Mouse (Mus musculus) forebrain, embryonic 14.5 days (tissue): ENCODE results near the gene Crnkl1. TPM values are rescaled to one million over a fixed set of nuclear protein-coding genes. Genes with fewer than 3 reads are reported as not detected.
A peak's percentile ranks its signal among the peaks of the same experiment; 100 is the strongest.

ENCODE experiments used
- ATAC-seq: fragments of 200-750 bp; cut with Nextera tagmentation; 2 replicates; pipeline ENCODE4 v1.8.0; 2017; ENCODE audit warnings: mild to moderate bottlenecking, moderate library complexity
- DNase-seq: peaks from one replicate; pipeline ENCODE4 v3.0.0-alpha.2; 2015; ENCODE audit warnings: low spot score
- H3K27ac ChIP-seq: fragments of 300-500 bp; sonication (generic); 2 replicates; pipeline ENCODE4 v1.5.1; 2014; ENCODE audit warnings: low read depth, mild to moderate bottlenecking, control low read depth, low read length, moderate library complexity
- H3K27me3 ChIP-seq: fragments of 300-500 bp; sonication (generic); replicated peaks from 2 replicates; pipeline ENCODE4 v1.6.1; 2014; ENCODE audit warnings: low read length, control low read depth, mixed read lengths; ENCODE audit not compliant: control insufficient read depth, insufficient read depth
- H3K36me3 ChIP-seq: fragments of 300-500 bp; sonication (generic); 2 replicates; pipeline ENCODE4 v1.6.1; 2014; ENCODE audit warnings: low read length, control low read depth; ENCODE audit not compliant: control insufficient read depth, insufficient read depth
- H3K4me1 ChIP-seq: fragments of 300-500 bp; sonication (generic); 2 replicates; pipeline ENCODE4 v1.6.1; 2014; ENCODE audit warnings: antibody characterized with exemption, low read length, control low read depth; ENCODE audit not compliant: control insufficient read depth, insufficient read depth
- H3K4me2 ChIP-seq: fragments of 300-500 bp; sonication (generic); 2 replicates; pipeline ENCODE4 v1.6.1; 2014; ENCODE audit warnings: mild to moderate bottlenecking, control low read depth, low read length
- H3K4me3 ChIP-seq: fragments of 300-500 bp; sonication (generic); 2 replicates; pipeline ENCODE4 v1.5.1; 2014; ENCODE audit warnings: low read depth, low read length, control low read depth
- H3K9ac ChIP-seq: fragments of 300-500 bp; sonication (generic); 2 replicates; pipeline ENCODE4 v1.6.1; 2014; ENCODE audit warnings: mild to moderate bottlenecking, low read length, control low read depth, moderate library complexity
- H3K9me3 ChIP-seq: fragments of 300-500 bp; sonication (generic); replicated peaks from 2 replicates; pipeline ENCODE4 v1.6.1; 2016; ENCODE audit warnings: low read length, control low read depth, mixed read lengths; ENCODE audit not compliant: control insufficient read depth
- WGBS: fragments of 180-500 bp; shearing (Covaris S2); extraction: QIAGEN DNeasy Blood & Tissue Kit; methylation state at CpG from one replicate; pipeline ENCODE4 v1.1.7; 2014; 5-methylcytosine and 5-hydroxymethylcytosine counted together
- polyA plus RNA-seq: library from polyadenylated mRNA; unstranded; fragments of >200 nt; fragmentation: Nextera tagmentation; extraction: Ambion mirVana; gene quantifications from 2 replicates; pipeline ENCODE4 v1.2.1, GENCODE M21; 2014

The Crnkl1 gene
- polyA plus RNA-seq, result 34.4 and 36.0 TPM in 2 replicates

GRCm38 (mm10) chr2:145934339-145935231 lies at the start of gene Crnkl1, which contains the start of gene Cfap61:
Crnkl1 (minus strand) TSS chr2:145935014.
Cfap61 (plus strand) TSS chr2:145934784.
- H3K9me3 ChIP-seq, result no peaks in the 10 kb centered on the region
- peak within 1 kb of the TSS; percentile 83 for H3K4me3 ChIP-seq
- ATAC-seq (peak; percentile 99), DNase-seq (peak; percentile 99)
- H3K4me2 ChIP-seq, result peak within 1 kb of the TSS; percentile 96
- no peaks in the 10 kb centered on the region for H3K27me3 ChIP-seq
- no peak within 1 kb of the TSS for H3K27ac ChIP-seq
- peaks cover 7% of the 10 kb centered on the region for H3K4me1 ChIP-seq
- peaks cover 28% of the 10 kb centered on the region for H3K36me3 ChIP-seq
- WGBS, result under 1% methylated on average over 61 of the region's 61 CpGs
- H3K9ac ChIP-seq, result peak within 1 kb of the TSS; percentile 71

- H3K27me3 ChIP-seq, result no peaks in the 10 kb centered on the region
- H3K9me3 ChIP-seq, result no peaks in the 10 kb centered on the region
- H3K4me1 ChIP-seq, result peaks cover 29% of the 10 kb centered on the region
- 42% methylated on average over 9 of the region's 9 CpGs for WGBS
- DNase-seq (peak; percentile 56), ATAC-seq (peak; percentile 77)
- H3K9ac ChIP-seq, result no peak overlapping the region
- H3K4me3 ChIP-seq, result no peak overlapping the region
- 0 out of 2 replicates have a peak overlapping the region, but pooled peaks have one; percentile 21 for H3K27ac ChIP-seq
- no peak overlapping the region for H3K4me2 ChIP-seq
- H3K36me3 ChIP-seq, result no peaks in the 10 kb centered on the region
Measured at GRCm38 (mm10) chr2:145982317-145983045, 47.7 kb upstream of the Crnkl1 start.

- Histone ChIP-seq H3K4me3 (no peak overlapping the region), H3K27me3 (no peaks in the 10 kb centered on the region), H3K27ac (peak overlapping the region; percentile 67), H3K36me3 (no peaks in the 10 kb centered on the region), H3K9me3 (no peaks in the 10 kb centered on the region), H3K4me2 (no peak overlapping the region), H3K4me1 (peaks cover 29% of the 10 kb centered on the region), H3K9ac (peak overlapping the region; percentile 30; the same call in 1 of the 2 replicates)
- ATAC-seq, result peak; percentile 63
- 9% methylated on average over 6 of the region's 6 CpGs for WGBS
- DNase-seq, result peak; percentile 69
Measured at GRCm38 (mm10) chr2:145981699-145982112, 46.9 kb upstream of the Crnkl1 start.

DNA sequence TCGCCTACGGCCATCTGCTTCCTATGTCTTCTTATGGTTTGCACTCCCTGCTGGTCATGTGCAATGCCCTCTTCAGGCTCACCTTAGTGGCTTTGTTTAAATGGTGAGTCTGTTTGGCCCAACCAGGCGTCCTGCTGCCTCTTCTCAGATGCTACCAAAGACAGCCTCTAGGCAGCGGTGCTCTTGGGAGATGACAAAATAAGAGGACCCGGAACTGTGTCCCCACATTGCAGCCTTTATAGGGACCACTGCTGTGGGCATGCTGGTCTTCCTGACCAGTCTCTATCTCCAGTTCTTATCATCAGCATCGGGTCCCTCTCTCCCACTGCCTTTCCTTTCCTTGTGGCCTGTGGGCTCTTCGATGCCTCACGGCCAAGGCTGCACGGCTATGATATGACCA lies 46.1 kb upstream of the Crnkl1 start:
- H3K4me2 ChIP-seq, result no peak overlapping the region
- ATAC-seq (no peak), DNase-seq (no peak)
- H3K4me3 ChIP-seq, result no peak overlapping the region
- no peaks in the 10 kb centered on the region for H3K36me3 ChIP-seq
- H3K9me3 ChIP-seq, result no peaks in the 10 kb centered on the region
- WGBS, result 80% methylated on average over 9 of the region's 9 CpGs
- no peak overlapping the region for H3K9ac ChIP-seq
- no peaks in the 10 kb centered on the region for H3K27me3 ChIP-seq
- H3K27ac ChIP-seq, result peak overlapping the region; percentile 34; the same call in 1 of the 2 replicates
- H3K4me1 ChIP-seq, result peaks cover 29% of the 10 kb centered on the region

DNA sequence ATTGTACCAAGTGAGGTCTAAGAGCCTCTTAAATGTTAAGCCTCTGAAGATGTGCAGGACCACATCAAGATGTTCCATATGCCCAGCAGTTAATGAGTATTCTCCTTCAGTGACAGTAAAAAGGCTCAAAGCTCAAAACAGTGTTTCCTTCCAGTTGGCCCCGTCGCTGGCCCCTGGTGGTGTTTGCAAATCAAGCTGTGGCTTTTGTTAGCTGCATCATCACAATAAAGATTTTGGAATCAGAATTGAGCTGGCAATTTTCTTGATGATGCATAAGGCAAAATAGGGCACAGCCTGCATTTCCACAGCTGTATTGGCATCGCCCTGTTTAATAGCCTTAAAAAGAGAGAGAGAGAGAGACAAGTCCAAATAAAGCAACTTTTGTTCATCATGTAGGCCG lies 44.8 kb upstream of the Crnkl1 start:
- ATAC-seq (no peak), DNase-seq (no peak)
- WGBS, result 18% methylated on average over 4 of the region's 4 CpGs

DNA sequence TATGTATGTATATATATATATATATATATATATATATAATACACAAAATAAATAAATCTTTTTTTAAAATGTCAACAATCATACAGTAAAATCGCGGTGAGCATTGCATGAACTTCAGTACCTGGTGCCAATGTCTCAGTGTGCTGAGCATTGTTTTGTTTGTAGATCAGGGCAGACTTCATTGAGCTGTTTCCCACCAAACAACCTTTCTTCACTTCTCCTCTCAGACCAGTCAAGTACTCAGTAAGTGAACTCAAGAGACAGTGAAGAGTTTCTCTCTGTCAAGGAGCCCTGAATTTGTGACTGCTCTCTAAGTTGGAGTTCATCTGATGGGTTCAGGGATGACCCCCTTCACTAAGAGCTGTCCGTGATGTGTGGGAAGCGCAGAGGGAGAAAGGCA lies 37.8 kb upstream of the Crnkl1 start:
- ATAC-seq (no peak), DNase-seq (no peak)
- H3K9ac ChIP-seq, result no peak overlapping the region
- WGBS, result 95% methylated on average over 4 of the region's 4 CpGs
- H3K4me1 ChIP-seq, result no peaks in the 10 kb centered on the region
- no peaks in the 10 kb centered on the region for H3K9me3 ChIP-seq
- no peak overlapping the region for H3K27ac ChIP-seq
- H3K36me3 ChIP-seq, result no peaks in the 10 kb centered on the region
- no peak overlapping the region for H3K4me3 ChIP-seq
- H3K27me3 ChIP-seq, result no peaks in the 10 kb centered on the region
- H3K4me2 ChIP-seq, result no peak overlapping the region

More for the DNA sequence above, 44.8 kb upstream of the Crnkl1 start:
- no peak overlapping the region for H3K9ac ChIP-seq
- H3K4me2 ChIP-seq, result no peak overlapping the region
- no peaks in the 10 kb centered on the region for H3K27me3 ChIP-seq
- no peak overlapping the region for H3K27ac ChIP-seq
- H3K4me1 ChIP-seq, result peaks cover 29% of the 10 kb centered on the region
- H3K9me3 ChIP-seq, result no peaks in the 10 kb centered on the region
- no peaks in the 10 kb centered on the region for H3K36me3 ChIP-seq
- no peak overlapping the region for H3K4me3 ChIP-seq

DNA sequence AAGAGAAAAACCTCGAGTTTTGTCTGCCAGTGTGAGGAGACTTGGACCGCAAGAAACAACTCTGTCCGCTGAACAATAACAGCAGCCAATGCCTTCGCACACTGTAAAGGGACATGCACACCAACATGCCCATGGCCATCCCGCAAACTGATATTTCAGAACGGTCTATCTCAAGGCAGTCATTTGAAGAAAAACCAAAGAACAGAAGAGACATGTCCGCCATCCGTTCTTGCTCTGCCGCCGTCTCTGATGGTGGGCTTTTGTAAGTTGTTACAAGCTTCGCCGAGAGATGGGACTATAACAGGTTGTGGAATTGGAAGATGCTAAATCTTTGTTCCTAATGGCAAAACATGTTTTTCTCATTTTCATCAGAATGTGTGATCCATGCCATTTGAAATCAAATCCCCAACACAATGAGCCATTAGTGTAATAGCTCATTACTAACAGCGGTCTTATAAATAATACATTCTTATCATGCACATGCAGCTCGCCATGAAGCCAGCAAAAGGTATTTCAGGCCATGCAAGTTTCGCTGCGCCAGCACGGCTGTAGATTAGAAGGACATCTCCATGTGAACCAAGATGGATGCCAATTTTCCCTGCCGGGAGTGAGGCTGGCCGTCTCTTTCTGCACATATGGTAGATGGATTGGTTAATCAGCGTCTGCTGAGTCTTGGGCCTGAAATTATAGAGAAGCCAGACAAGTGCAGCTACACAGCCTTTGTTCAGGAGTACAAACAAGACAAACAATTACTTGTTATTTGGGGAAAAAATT lies 36.6 kb upstream of the Crnkl1 start:
- Histone ChIP-seq H3K9me3 (no peaks in the 10 kb centered on the region), H3K4me3 (no peak overlapping the region), H3K27me3 (no peaks in the 10 kb centered on the region), H3K36me3 (no peaks in the 10 kb centered on the region), H3K4me2 (no peak overlapping the region), H3K27ac (no peak overlapping the region), H3K4me1 (no peaks in the 10 kb centered on the region), H3K9ac (no peak overlapping the region)
- ATAC-seq, result peak; percentile 83
- WGBS, result 78% methylated on average over 20 of the region's 20 CpGs
- DNase-seq, result peak; percentile 75

GRCm38 (mm10) chr2:145970751-145971150 lies 35.9 kb upstream of the Crnkl1 start:
- Histone ChIP-seq H3K36me3 (no peaks in the 10 kb centered on the region), H3K27me3 (no peaks in the 10 kb centered on the region), H3K4me1 (no peaks in the 10 kb centered on the region), H3K4me2 (no peak overlapping the region), H3K9ac (no peak overlapping the region), H3K9me3 (no peaks in the 10 kb centered on the region), H3K27ac (no peak overlapping the region), H3K4me3 (no peak overlapping the region)
- no peak for DNase-seq
- WGBS, result 80% methylated on average over 12 of the region's 12 CpGs
- ATAC-seq, result no peak
